8 mouse cellular contexts compared by ENCODE assay signal in the genomic region with DNA sequence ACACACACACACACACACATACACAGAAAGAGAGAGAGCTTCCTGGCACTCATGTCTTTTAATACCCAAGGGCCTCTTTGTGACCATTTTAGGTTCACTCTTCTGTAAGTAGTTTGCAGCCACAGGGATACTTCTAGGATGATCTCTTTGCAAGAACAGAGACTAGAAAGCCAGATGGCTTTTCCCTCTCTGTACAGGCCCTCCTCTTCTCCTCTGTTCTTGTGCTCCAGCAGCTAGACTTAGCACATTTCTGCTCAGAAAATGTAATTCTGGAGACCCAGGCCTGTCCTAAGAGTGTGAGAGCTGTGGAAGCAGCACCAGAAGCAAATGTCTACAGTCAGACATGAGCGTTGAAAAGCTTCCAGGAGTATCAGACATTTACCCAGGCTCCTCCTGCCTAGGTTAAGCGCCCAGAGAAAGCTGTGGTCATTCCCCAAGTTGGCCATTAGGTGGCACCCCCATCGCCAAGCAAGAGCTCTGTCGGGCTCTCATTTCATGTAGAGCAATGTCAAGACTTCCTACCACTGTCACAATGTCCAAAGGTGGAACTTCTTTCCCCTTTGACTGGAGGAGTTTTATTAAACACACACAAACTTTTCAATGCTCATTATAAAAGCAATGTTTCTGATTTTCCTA. TPM values are rescaled to one million over a fixed set of nuclear protein-coding genes. Genes with fewer than 3 reads are reported as not detected.
DNase-seq lines count a peak whose midpoint lies in the region; ATAC-seq and TF ChIP-seq lines count a peak whose summit lies in the region.

No protein-coding gene starts in this region.

- no peak overlapping the region for H3K9ac ChIP-seq in heart, adult 2 months (ENCODE audit: low read depth, low read length)
- no peak overlapping the region for H3K9ac ChIP-seq in limb, embryonic 11.5 days (ENCODE audit: low read length)
- H3K9ac ChIP-seq in midbrain, postnatal 0 days (replicated peaks; ENCODE audit: low read length, poor library complexity, severe bottlenecking), result no peak overlapping the region

- H3K36me3 ChIP-seq in embryonic facial prominence, embryonic 10.5 days (replicated peaks), result no peaks in the 10 kb centered on the region
- no peaks in the 10 kb centered on the region for H3K36me3 ChIP-seq in heart, adult 2 months (ENCODE audit: control insufficient read depth, insufficient read depth, low read length)
- no peaks in the 10 kb centered on the region for H3K36me3 ChIP-seq in limb, embryonic 11.5 days (ENCODE audit: control insufficient read depth, insufficient read depth, low read length)
- H3K36me3 ChIP-seq in midbrain, postnatal 0 days (ENCODE audit: insufficient read depth, low read length), result no peaks in the 10 kb centered on the region

- no peak; the same call in 1 of the 2 replicates for TF ChIP-seq CTCF in heart, adult 2 months (IDR thresholded peaks at IDR 0.05)
- TF ChIP-seq CTCF in midbrain, postnatal 0 days (IDR thresholded peaks at IDR 0.05), result peak; percentile 90

- intact Hi-C loops in heart, adult 2 months (cut with DNase I), result loop anchor here (1.0 to 5.0 kb wide), 2 partner anchors 176 to 239 kb away; no protein-coding TSS in a partner anchor

- WGBS in embryonic facial prominence, embryonic 10.5 days, result 11% methylated on average over 4 of the region's 4 CpGs
- 5% methylated on average over 4 of the region's 4 CpGs for WGBS in heart, adult 2 months
- 13% methylated on average over 4 of the region's 4 CpGs for WGBS in limb, embryonic 11.5 days
- WGBS in midbrain, postnatal 0 days, result 6% methylated on average over 4 of the region's 4 CpGs

- ATAC-seq in limb, embryonic 11.5 days (ENCODE audit: insufficient number of reproducible peaks, low FRiP score, low TSS enrichment, low read depth), result peak; percentile 68; the same call in 1 of the 2 replicates
- ATAC-seq in midbrain, postnatal 0 days (ENCODE audit: low FRiP score), result peak; percentile 85

- peaks cover 21% of the 10 kb centered on the region for H3K4me1 ChIP-seq in embryonic facial prominence, embryonic 10.5 days
- peaks cover 1% of the 10 kb centered on the region; the same call in 1 of the 2 replicates for H3K4me1 ChIP-seq in heart, adult 2 months (ENCODE audit: control insufficient read depth, insufficient read depth, low read length)
- no peaks in the 10 kb centered on the region for H3K4me1 ChIP-seq in limb, embryonic 11.5 days (ENCODE audit: control insufficient read depth, insufficient read depth, low read length)
- no peaks in the 10 kb centered on the region for H3K4me1 ChIP-seq in midbrain, postnatal 0 days (ENCODE audit: insufficient read depth, low read length)

- H3K9me3 ChIP-seq in embryonic facial prominence, embryonic 10.5 days, result no peaks in the 10 kb centered on the region
- H3K9me3 ChIP-seq in limb, embryonic 11.5 days (ENCODE audit: control insufficient read depth, low read length), result no peaks in the 10 kb centered on the region
- no peaks in the 10 kb centered on the region for H3K9me3 ChIP-seq in midbrain, postnatal 0 days (ENCODE audit: low read length)

- TF ChIP-seq POLR2A in heart, adult 2 months (IDR thresholded peaks at IDR 0.05; ENCODE audit: insufficient read depth, low read depth, low read length), result no peak

- peak; percentile 88 for DNase-seq in 3T3-L1 (ENCODE audit: low read depth, low spot score)
- peak; percentile 87 for DNase-seq in adrenal gland, postnatal 10 days
- peak; percentile 75 for DNase-seq in embryonic facial prominence, embryonic 10.5 days (ENCODE audit: low spot score)
- peak; percentile 76 to 78 for DNase-seq in heart, adult 2 months
- peak; percentile 65 to 82 for DNase-seq in kidney, adult 8-10 months
- DNase-seq in limb, embryonic 11.5 days (ENCODE audit: low spot score), result peak; percentile 83
- DNase-seq in midbrain, postnatal 0 days (ENCODE audit: low spot score), result peak; percentile 80
- DNase-seq in spleen, postnatal 14 days (ENCODE audit: low spot score in 2 of 2), result peak; percentile 30 to 50

- no peaks in the 10 kb centered on the region for H3K27me3 ChIP-seq in embryonic facial prominence, embryonic 10.5 days (replicated peaks; ENCODE audit: low read depth, poor library complexity, severe bottlenecking)
- H3K27me3 ChIP-seq in heart, adult 2 months (ENCODE audit: control insufficient read depth, insufficient read depth, low read length), result no peaks in the 10 kb centered on the region
- H3K27me3 ChIP-seq in limb, embryonic 11.5 days (ENCODE audit: control insufficient read depth, insufficient read depth, low read length), result no peaks in the 10 kb centered on the region
- no peaks in the 10 kb centered on the region for H3K27me3 ChIP-seq in midbrain, postnatal 0 days (ENCODE audit: insufficient read depth, low read length)

- H3K27ac ChIP-seq in embryonic facial prominence, embryonic 10.5 days (replicated peaks), result no peak overlapping the region
- no peak overlapping the region for H3K27ac ChIP-seq in heart, adult 2 months
- no peak overlapping the region for H3K27ac ChIP-seq in limb, embryonic 11.5 days (replicated peaks; ENCODE audit: low read depth, low read length)
- H3K27ac ChIP-seq in midbrain, postnatal 0 days (ENCODE audit: low read depth, low read length), result no peak overlapping the region

- TF ChIP-seq EP300 in heart, adult 2 months (IDR thresholded peaks at IDR 0.05; ENCODE audit: insufficient read depth, low read depth, low read length), result peak; percentile 74; the same call in 1 of the 2 replicates

- no peak overlapping the region for H3K4me2 ChIP-seq in limb, embryonic 11.5 days (ENCODE audit: low read depth, severe bottlenecking)
- H3K4me2 ChIP-seq in midbrain, postnatal 0 days (ENCODE audit: low read depth, low read length, poor library complexity, severe bottlenecking), result no peak overlapping the region

- no peak overlapping the region for H3K4me3 ChIP-seq in embryonic facial prominence, embryonic 10.5 days
- no peak overlapping the region for H3K4me3 ChIP-seq in heart, adult 2 months
- H3K4me3 ChIP-seq in limb, embryonic 11.5 days (ENCODE audit: low read depth, low read length), result no peak overlapping the region
- H3K4me3 ChIP-seq in midbrain, postnatal 0 days (ENCODE audit: low read depth, low read length), result no peak overlapping the region

- no peaks in the 10 kb centered on the region for H3K79me2 ChIP-seq in heart, adult 2 months (replicated peaks; ENCODE audit: control insufficient read depth, insufficient read depth, low read length)

RNA-seq across cellular contexts. Expression of a gene that starts 23.1 kb away (rescaled TPM):
- total RNA-seq in adrenal gland, postnatal 10 days (2021), result 100 to 1,000 TPM in 1 of 2 experiments, 10 to 100 TPM in 1; 95.7 to 105 TPM
- polyA plus RNA-seq in embryonic facial prominence, embryonic 10.5 days (2016; fragmentation: Nextera tagmentation; extraction: Ambion mirVana), result 174 and 178 TPM in 2 replicates
- total RNA-seq in heart, adult 2 months (2021), result 10 to 100 TPM; 60.8 to 71.6 TPM
- polyA plus RNA-seq in heart, adult 2 months (2012; rRNA removed), result 13.6 and 21.6 TPM in 2 replicates
- 201 and 203 TPM in 2 replicates for polyA plus RNA-seq in limb, embryonic 11.5 days (2014; fragmentation: Nextera tagmentation; extraction: Ambion mirVana)
- total RNA-seq in midbrain, postnatal 0 days (2014; rRNA removed), result 50.4 and 57.5 TPM in 2 replicates
- polyA plus RNA-seq in midbrain, postnatal 0 days (2015; fragmentation: Nextera tagmentation; extraction: Ambion mirVana), result 140 and 142 TPM in 2 replicates

RNA-seq across cellular contexts. Expression of a gene that starts 23.2 kb away (rescaled TPM):
- under 1 TPM; 0.33 to 0.42 TPM for total RNA-seq in adrenal gland, postnatal 10 days (2021)
- polyA plus RNA-seq in embryonic facial prominence, embryonic 10.5 days (2016; fragmentation: Nextera tagmentation; extraction: Ambion mirVana), result 0.19 and 0.46 TPM in 2 replicates
- total RNA-seq in heart, adult 2 months (2021), result not detected
- polyA plus RNA-seq in heart, adult 2 months (2012; rRNA removed), result 0.18 TPM in 1 of 2 replicates, not detected in the other
- polyA plus RNA-seq in limb, embryonic 11.5 days (2014; fragmentation: Nextera tagmentation; extraction: Ambion mirVana), result 0.18 TPM in 1 of 2 replicates, not detected in the other
- total RNA-seq in midbrain, postnatal 0 days (2014; rRNA removed), result 1.4 and 2.2 TPM in 2 replicates
- polyA plus RNA-seq in midbrain, postnatal 0 days (2015; fragmentation: Nextera tagmentation; extraction: Ambion mirVana), result 1.6 and 2.1 TPM in 2 replicates
